Comparison of ENCODE assay signal across 8 mouse cellular contexts in genomic region chr16:32277308-32278256, GRCm38 (mm10). TPM values are rescaled to one million over a fixed set of nuclear protein-coding genes. Genes with fewer than 3 reads are reported as not detected.
A peak's percentile ranks its signal among the peaks of the same experiment; 100 is the strongest.
DNase-seq lines count a peak whose midpoint lies in the region; ATAC-seq and TF ChIP-seq lines count a peak whose summit lies in the region.

Gene Rnf168 (plus strand): TSS chr16:32277459.

- peak within 1 kb of the TSS; percentile 91 for H3K4me3 ChIP-seq in forebrain, embryonic 15.5 days
- peak within 1 kb of the TSS; percentile 80 for H3K4me3 ChIP-seq in layer of hippocampus, adult 2 months
- peak within 1 kb of the TSS; percentile 85 for H3K4me3 ChIP-seq in lung, embryonic 14.5 days (ENCODE audit: low read depth, low read length)
- H3K4me3 ChIP-seq in olfactory bulb, adult 2 months (ENCODE audit: insufficient read depth, low read depth, low read length) = peak within 1 kb of the TSS; percentile 60
- H3K4me3 ChIP-seq in thymus, adult 2 months (ENCODE audit: control insufficient read depth, insufficient read depth, low read length) = peak within 1 kb of the TSS; percentile 82

- peak within 1 kb of the TSS; percentile 88 for H3K9ac ChIP-seq in forebrain, embryonic 15.5 days (replicated peaks)
- H3K9ac ChIP-seq in lung, embryonic 14.5 days = peak within 1 kb of the TSS; percentile 93

- WGBS in forebrain, embryonic 15.5 days = under 1% methylated on average over 75 of the region's 75 CpGs
- under 1% methylated on average over 75 of the region's 75 CpGs for WGBS in lung, embryonic 14.5 days
- WGBS in olfactory bulb, adult 2 months = under 1% methylated on average over 75 of the region's 75 CpGs
- WGBS in thymus, adult 2 months = under 1% methylated on average over 75 of the region's 75 CpGs

- intact Hi-C loops in heart, postnatal 36 days (cut with DNase I) = loop anchor here (1.0 to 5.0 kb wide), 2 partner anchors 30 to 55 kb away; partner anchors contain the start of genes Fbxo45, Ubxn7 and Wdr53

- peak within 1 kb of the TSS; percentile 66 for H3K4me2 ChIP-seq in forebrain, embryonic 15.5 days (replicated peaks)
- H3K4me2 ChIP-seq in lung, embryonic 14.5 days = peak within 1 kb of the TSS; percentile 61

- no peak for TF ChIP-seq CTCF in layer of hippocampus, adult 2 months (conservative IDR thresholded peaks at IDR 0.05)
- TF ChIP-seq CTCF in lung, embryonic 14.5 days (IDR thresholded peaks at IDR 0.05; ENCODE audit: low read depth) = no peak
- TF ChIP-seq CTCF in olfactory bulb, adult 2 months (IDR thresholded peaks at IDR 0.05; ENCODE audit: insufficient read depth, low read depth, low read length) = no peak
- TF ChIP-seq CTCF in thymus, adult 2 months (IDR thresholded peaks at IDR 0.05; ENCODE audit: borderline replicate concordance, control insufficient read depth, extremely low read depth, insufficient read depth, low read length, poor library complexity) = no peak

- no peaks in the 10 kb centered on the region for H3K27me3 ChIP-seq in forebrain, embryonic 15.5 days
- no peaks in the 10 kb centered on the region for H3K27me3 ChIP-seq in lung, embryonic 14.5 days (ENCODE audit: insufficient read depth, low read length)
- no peaks in the 10 kb centered on the region for H3K27me3 ChIP-seq in thymus, adult 2 months (ENCODE audit: control insufficient read depth, insufficient read depth, low read length)

- H3K4me1 ChIP-seq in forebrain, embryonic 15.5 days = peaks cover 39% of the 10 kb centered on the region
- H3K4me1 ChIP-seq in lung, embryonic 14.5 days (ENCODE audit: insufficient read depth) = 0 out of 2 replicates have a peak, but pooled peaks cover 4% of the 10 kb centered on the region
- H3K4me1 ChIP-seq in olfactory bulb, adult 2 months (ENCODE audit: control insufficient read depth, insufficient read depth, low read length) = peaks cover 3% of the 10 kb centered on the region; the same call in 1 of the 2 replicates
- 0 out of 2 replicates have a peak, but pooled peaks cover 2% of the 10 kb centered on the region for H3K4me1 ChIP-seq in thymus, adult 2 months (replicated peaks; ENCODE audit: control insufficient read depth, insufficient read depth, low read length)

- H3K27ac ChIP-seq in forebrain, embryonic 15.5 days (replicated peaks) = peak within 1 kb of the TSS; percentile 97
- peak within 1 kb of the TSS; percentile 94 for H3K27ac ChIP-seq in layer of hippocampus, adult 2 months
- peak within 1 kb of the TSS; percentile 98 for H3K27ac ChIP-seq in lung, embryonic 14.5 days (ENCODE audit: low read depth)
- peak within 1 kb of the TSS; percentile 89 for H3K27ac ChIP-seq in olfactory bulb, adult 2 months (ENCODE audit: insufficient read depth, low read depth, low read length)
- peak within 1 kb of the TSS; percentile 43 for H3K27ac ChIP-seq in thymus, adult 2 months (ENCODE audit: control insufficient read depth, insufficient read depth, low read length)

- no peaks in the 10 kb centered on the region; the same call in 1 of the 2 replicates for H3K36me3 ChIP-seq in forebrain, embryonic 15.5 days
- peaks cover 17% of the 10 kb centered on the region for H3K36me3 ChIP-seq in lung, embryonic 14.5 days (ENCODE audit: insufficient read depth)
- no peaks in the 10 kb centered on the region for H3K36me3 ChIP-seq in thymus, adult 2 months (ENCODE audit: control insufficient read depth, insufficient read depth, low read length)

- H3K9me3 ChIP-seq in forebrain, embryonic 15.5 days = no peaks in the 10 kb centered on the region
- H3K9me3 ChIP-seq in lung, embryonic 14.5 days (ENCODE audit: low read depth, low read length) = peaks cover 5% of the 10 kb centered on the region; the same call in 1 of the 2 replicates

- TF ChIP-seq POLR2A in olfactory bulb, adult 2 months (IDR thresholded peaks at IDR 0.05; ENCODE audit: insufficient read depth, low read depth, low read length) = peak; percentile 42
- TF ChIP-seq POLR2A in thymus, adult 2 months (IDR thresholded peaks at IDR 0.05; ENCODE audit: control insufficient read depth, extremely low read depth, insufficient read depth, low read length, poor library complexity) = peak; percentile 59; the same call in 1 of the 2 replicates

- peak; percentile 86 for DNase-seq in ES-CJ7 (ENCODE audit: low read depth, low spot score)
- DNase-seq in cerebellum, adult 11 months = peak; percentile 88
- DNase-seq in heart, postnatal 36 days = peak; percentile 90 to 95
- peak; percentile 92 for DNase-seq in layer of hippocampus, adult 2 months (ENCODE audit: low spot score in 2 of 2)
- DNase-seq in lung, embryonic 14.5 days = peak; percentile 96
- DNase-seq in thymus, adult 2 months = peak; percentile 87

- ATAC-seq in forebrain, embryonic 15.5 days (replicated peaks) = peak; percentile 96
- ATAC-seq in lung, embryonic 14.5 days (ENCODE audit: insufficient read depth) = peak; percentile 96

RNA-seq across cellular contexts. Expression of gene Rnf168, which starts in this region (rescaled TPM):
- 35.9 and 36.0 TPM in 2 replicates for polyA plus RNA-seq in forebrain, embryonic 15.5 days (2015; fragmentation: Nextera tagmentation; extraction: Ambion mirVana)
- 10 to 100 TPM; 13.7 TPM for total RNA-seq in heart, postnatal 36 days (2021)
- total RNA-seq in layer of hippocampus, adult 2 months (2021) = 10 to 100 TPM; 26.5 to 27.1 TPM
- polyA plus RNA-seq in lung, embryonic 14.5 days (2014; fragmentation: Nextera tagmentation; extraction: Ambion mirVana) = 32.3 and 36.1 TPM in 2 replicates
- not detected in 2 replicates for polyA plus RNA-seq in olfactory bulb, adult 2 months (2012; ENCODE audit: insufficient read depth, insufficient read length, low replicate concordance, missing spikeins)
- polyA plus RNA-seq in thymus, adult 2 months (2012; rRNA removed) = 11.6 and 18.8 TPM in 2 replicates

Comparison
In these comparisons a context has a peak if more than half of its experiments do, and no peak if none do; other contexts are left out.
1. Peak in every context shown above with its lines: DNase-seq, ATAC-seq, H3K4me3 ChIP-seq and H3K27ac ChIP-seq.
2. H3K27ac ChIP-seq: peak in every context shown above with its lines; median percentile 98 in lung, embryonic 14.5 days; 97 in forebrain, embryonic 15.5 days; 94 in layer of hippocampus, adult 2 months; 89 in olfactory bulb, adult 2 months; 43 in thymus, adult 2 months.